Mouse (Mus musculus) spleen, adult 12 weeks (tissue): Measurements from ENCODE around the gene Ccz1.

ENCODE experiments used
- DNase-seq: peaks from one replicate; pipeline ENCODE4 v3.0.0; 2022; ENCODE audit warnings: low spot score

The Ccz1 gene

DNA sequence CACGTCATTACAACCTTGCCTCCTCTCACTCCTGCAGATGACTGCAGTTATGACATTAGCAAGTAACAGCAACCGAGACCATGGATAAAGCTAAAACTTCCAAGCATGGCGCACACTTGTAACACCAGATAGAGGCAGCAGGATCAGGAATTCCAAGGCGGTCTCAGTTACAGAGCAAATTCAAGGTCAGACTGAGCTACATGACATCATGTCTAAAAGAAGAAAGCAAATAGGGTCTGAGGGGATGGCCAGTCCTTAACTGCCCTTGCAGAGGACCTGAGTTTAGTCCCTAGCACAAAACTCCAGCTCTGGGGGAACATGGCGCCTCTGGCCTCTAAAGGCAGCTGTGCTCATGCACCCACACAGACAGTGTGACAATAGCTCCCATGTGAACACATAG, 20.8 kb downstream of the Ccz1 start:
- DNase-seq = no peak

DNA sequence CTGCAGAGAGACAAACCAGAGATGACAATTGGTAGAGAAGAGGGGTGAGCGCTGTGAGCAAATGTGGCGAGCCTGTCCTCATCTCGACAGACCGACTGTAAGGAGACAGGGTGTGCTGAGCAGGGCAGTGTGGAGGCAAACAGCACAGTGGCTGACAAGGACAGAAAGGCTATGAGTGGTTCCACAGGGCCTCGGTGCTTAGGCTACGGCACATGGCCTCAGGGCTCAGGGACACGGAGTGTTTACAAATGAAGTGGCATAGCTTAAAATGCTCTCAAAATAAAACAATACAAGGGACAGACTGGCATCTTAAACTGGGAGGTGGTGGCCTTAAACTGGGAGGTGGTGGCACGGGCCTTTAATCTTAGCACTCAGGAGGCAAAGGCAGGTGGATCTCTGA, 21.4 kb downstream of the Ccz1 start:
- DNase-seq = no peak

DNA sequence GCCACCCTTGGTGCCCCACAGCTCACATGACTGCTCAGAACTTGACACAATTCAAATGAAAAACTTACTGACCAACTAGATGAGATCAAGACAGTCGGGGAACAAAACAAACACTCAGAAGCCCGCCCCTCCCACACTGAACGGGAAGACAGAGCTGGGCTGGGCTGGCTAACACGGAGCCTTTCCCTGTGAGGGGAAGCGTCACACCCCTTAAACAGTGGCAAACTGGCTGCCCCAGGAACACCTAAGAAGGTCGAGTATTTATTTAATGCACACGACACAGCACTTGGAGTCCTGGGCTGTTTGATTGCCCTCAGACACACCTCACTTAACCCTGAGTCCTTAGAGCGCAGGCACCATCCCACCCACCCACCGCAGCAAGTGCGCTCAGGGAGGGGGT, 22.0 kb downstream of the Ccz1 start:
- no peak for DNase-seq

DNA sequence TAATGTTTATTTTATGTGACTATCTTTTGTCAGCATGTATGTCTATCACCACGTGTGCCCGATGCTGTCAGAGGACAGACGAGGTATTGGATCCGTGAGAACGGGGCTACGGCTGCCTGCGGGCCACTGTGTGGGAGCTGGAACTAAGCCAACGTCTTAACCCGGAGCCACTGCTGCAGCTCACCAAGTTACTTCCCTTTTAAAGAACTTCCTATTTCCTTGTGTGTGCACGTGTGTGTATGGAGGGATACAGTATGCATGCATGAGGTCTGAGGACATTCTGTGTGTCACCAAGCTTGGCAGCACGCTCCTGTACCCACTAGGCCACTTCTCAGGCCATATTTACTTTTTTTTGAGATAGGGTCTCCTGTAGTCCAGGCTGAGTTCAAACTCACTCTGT, 24.6 kb downstream of the Ccz1 start:
- no peak for DNase-seq

DNA sequence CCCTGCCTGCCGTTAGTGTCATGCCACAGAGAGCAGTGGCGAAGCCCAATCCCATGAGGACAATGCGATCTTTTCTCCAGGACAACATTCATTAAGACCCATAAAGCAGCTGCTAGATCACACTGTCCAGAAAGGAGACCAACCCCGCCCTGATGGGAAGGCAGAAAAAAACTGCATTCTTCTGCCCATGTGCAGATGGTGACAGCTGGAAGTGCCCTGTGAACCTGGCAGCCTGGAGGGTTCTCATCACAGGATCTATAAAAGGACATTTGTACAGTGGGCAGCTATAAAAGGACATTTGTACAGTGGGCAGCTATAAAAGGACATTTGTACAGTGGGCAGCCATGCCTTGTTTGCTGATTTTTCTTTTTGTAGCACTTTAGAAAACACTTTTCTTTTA, 25.6 kb downstream of the Ccz1 start:
- no peak for DNase-seq

DNA sequence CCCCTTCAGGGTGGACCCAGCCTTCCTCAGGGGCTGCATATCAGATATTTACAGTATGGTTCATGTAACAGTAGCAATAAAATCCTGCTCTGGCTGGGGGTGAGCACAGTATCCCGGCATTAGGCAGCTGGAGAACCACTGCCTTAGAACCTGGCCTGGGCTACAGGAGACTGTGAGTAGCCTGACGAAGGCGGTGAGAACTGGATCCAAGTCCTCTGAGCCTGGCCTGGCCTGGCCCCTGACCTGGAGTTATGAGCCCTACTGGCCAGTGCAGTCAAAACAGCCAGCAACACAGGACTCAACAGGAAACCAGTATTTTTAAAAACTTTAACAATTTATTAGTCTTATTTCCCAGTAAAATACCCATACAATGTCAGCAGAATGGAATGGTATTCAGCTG, 27.1 kb downstream of the Ccz1 start:
- DNase-seq = no peak

DNA sequence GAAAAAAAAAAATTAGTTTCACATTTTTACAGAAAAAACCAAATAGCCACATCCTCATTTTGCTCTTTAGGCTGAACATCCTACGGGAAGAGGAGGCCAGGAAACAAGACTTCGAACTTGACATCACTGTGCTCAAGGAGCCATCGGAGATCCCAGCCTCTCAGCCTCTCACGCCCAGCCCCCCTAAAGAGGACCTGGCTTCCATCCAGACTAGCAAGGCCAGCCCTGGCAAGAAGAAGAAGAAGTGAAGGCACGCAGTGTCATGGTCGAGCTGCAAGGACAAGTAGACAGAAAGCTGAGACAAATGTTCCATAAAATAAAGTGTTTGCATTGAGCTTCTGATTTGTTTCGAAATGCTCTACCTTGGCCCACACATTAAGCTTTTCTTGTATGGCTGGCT, 29.3 kb downstream of the Ccz1 start:
- DNase-seq = no peak

DNA sequence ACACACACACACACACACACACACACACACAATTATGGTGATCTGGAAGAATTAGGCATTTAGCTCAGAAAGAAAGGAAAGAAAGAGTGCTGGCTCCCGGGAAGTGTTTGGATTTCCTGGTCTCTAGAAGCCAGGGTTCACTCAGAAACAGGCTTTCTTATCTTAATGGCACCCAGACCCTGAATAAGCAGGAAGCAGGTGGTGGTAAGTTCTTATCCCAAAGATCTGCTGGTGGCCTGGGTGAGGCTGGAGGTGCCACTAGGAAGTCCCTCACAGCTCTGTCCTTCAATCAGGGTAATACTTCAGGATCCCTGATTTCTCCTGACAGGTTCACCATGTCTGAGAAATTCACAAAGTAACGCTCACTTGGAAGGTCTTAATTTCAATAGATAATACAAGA, 32.3 kb downstream of the Ccz1 start:
- DNase-seq = no peak

DNA sequence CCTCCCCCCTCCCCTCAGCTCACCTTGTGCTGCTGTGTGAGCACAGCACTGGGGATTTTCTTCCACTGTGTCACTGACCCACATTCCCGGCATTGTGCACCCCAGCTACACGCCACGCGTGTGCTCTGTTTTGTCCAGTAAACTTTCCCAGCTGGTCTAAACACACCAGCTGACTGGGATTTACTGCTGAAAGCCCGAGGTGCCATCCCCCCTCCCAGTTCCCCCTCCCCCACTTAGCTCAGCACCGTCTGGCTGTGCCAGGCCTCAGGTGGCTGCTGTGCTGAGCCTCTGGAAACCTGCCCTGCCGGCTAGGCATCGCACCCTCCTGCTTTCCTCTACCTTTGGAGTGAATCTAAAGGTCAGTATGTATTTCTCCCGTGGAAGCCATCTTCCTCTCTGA, 33.8 kb downstream of the Ccz1 start:
- DNase-seq = no peak

DNA sequence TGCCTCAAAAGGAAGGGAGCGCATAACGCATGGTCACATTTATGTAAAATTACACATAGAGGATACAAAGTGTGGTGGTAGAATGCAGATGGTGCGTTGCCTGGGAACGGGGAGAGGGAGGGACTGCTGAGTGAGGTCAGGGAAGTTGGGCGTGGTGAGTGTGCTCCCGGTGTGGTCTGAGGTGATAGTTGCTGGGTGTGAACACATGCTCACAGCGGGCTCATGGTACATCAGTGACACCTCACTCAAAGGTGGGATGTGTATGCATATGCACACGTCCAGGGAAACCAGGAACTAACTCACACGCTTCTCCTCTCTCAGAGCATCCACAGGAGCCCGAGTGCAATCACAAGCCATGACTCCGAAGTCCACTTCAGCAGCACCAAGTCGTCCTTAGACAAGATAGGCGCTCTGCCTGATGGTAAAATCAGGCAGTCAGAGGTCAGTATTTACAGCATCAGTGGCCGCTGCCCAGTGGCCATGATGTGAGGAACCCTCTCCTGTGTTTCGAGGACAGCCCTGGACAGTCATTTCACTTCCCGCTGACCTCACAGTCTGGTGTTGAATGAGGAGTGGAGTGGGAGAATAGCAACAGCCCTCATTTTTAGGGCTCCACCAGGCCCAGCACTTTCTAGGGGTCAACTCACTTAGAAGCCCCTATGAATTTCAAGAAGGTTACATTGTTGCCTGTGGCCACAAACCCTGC, 37.8 kb downstream of the Ccz1 start:
- peak; percentile 51 for DNase-seq

DNA sequence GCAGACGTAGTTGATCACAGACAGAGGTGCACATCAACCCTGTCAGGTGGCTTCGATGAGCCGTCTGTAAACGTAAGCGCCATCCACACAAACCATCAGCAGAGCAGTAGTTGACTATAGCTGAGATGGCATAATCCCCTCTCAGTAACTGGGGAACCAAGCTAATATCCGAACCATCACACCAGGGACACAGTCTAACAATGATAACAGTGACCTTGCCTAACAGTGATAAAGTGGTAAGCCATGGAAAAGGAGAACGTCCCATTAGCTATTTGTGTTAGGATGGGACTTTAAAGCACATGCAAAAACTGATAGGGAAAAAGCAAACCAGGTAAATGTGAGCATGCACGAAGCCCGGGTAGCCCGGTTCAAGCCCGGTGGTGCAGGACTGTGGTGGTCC, 38.4 kb downstream of the Ccz1 start:
- peak; percentile 17 for DNase-seq

DNA sequence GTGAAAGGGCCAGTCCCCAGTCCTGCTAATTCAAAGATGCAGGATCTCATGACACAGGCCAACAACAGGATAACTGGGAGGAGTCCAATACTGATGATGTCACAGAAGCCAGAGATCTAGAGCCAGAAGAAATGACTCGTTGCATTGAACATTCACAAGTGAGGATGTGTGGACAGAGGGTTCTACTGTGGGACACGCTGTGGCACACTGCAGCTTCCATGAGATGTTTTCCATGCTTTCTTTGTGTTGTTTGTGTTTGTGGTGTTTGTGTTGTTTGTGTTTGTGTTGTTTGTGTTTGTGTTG, 39.1 kb downstream of the Ccz1 start:
- no peak for DNase-seq

DNA sequence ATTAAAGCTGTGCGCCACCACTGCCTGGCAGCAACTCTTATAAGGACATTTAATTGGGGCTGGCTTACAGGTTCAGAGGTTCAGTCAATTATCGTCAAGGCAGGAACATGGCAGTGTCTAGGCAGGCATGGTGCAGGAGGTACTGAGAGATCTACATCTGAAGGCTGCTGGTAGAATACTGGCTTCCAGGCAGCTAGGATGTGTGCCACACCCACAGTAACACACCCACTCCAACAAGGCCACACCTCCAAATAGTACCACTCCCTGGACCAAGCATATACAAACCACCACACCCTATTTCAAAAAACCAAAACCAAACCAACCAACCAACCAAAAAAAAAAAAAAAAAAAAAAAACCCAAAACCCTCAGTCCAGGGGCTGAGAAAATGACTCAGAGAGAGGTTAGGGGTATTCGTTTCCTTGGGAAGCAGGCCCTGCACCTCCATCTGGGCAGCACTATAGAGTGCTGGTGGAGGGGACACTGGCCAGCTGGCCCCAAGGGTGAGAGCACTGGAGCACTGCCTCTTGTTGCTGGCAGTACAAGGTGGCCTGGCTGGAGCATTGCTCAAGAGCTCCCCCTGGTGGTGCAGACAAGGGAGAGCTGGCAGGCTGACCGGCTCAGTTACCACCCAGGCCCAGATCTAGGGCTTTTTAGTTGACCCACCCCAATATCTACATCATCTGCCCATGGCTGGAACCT, 39.6 kb downstream of the Ccz1 start:
- peak; percentile 73 for DNase-seq

DNA sequence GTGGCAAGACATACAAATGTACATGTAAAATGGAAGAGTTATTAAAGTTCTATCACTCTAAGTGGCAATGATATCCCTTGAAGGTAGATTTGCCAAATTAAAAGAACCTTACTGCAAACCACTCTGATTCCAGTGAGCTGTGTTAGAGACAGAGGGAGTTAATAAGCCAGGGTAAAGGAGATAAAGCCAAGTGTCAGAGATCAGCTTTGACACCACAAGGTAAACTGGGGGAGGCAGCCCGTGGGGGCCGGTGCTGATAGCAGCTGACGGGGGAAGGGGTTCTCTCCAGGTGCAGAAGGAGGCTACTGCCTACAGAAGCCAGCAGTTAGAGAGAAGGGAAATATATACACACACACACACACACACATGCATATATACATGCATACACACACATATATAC, 42.0 kb downstream of the Ccz1 start:
- no peak for DNase-seq

DNA sequence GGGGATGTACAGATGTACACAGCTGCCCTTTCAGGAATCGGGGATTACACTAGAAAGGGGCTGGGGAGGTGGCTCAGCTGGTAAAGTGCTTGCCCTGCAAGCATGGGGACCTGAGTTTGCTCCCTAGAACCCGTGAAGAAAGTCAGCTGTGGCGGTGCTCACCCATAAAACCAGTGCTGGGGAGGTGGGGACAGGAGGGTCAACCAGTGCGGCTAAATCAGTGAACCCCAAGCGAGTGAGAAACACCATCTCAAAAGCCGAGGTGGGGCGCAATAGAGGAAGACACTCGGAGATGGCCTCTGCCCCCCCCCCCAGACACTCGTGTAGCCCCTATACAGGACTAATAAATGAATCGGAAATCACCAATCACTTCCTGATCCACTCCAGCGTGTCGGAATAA, 48.0 kb downstream of the Ccz1 start:
- no peak for DNase-seq

DNA sequence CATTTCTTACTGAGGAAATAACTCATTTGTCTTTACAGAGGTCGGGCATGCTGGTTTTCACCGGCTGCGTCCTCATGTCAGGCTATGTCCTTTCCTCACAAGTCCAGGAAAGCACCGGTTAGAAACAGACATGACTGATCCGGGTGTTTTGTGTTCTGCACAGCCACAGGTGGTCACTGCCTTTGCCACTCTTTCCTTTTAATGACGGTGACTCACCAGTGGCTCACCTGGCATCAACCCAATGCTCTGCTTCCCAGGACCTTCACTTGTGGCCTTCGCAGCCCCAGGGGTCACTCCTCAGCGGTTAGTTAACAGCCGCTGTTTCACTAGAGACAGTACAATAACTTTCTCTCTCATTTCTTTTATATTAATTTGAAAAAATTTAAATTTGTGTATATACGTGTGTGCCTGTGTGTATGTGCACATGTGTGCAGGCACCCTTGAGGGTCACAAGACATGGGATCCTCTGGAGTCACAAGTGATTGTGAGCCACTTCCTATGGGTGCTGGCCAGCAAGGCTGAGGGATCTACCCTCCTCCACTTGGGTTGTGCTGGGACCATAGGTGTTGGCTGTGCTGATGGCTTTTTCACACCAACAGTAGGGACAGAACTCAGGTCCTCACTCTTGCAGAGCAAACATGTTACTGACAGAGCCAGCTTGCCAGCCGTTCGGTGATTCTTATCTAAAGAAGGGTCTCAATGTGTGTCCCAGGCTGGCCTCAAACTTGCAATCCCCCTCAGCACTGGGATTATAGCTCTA, 48.9 kb downstream of the Ccz1 start:
- no peak for DNase-seq

DNA sequence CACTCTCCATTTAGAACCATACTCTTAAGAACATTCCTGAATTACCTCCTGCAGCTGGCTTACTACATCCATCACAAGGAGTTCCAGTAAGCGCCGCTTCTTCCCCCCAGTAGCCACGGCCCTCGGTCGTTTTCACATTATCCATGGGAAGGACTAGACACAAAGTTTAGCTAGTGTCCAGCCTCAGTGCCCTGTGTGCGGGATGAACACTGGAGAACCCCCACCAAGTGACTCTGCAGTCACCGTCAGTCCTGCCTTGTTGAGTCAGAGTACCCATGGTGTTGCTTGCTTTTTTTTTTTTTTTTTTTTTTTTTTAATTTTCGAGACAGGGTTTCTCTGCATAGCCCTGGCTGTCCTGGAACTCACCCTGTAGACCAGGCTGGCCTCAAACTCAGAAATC, 53.5 kb downstream of the Ccz1 start:
- no peak for DNase-seq

DNA sequence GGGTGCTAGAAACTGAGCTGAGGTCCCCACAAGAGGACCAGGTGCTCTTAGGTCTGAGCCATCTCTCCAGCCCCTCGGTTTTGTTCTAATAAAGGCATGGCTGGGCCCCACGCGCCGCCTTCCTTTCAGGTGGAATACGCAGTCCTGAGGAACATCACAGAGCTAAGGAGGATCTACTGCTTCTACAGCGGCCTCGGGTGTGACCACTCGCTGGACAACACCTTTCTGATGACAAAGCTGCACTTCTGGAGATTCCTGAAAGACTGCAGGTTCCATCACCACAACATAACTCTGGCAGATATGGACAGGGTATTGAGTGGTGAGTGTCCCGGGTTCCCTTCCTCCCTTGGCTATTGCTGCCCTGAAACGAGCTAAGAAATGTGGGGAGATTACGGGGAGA, 55.1 kb downstream of the Ccz1 start:
- no peak for DNase-seq

DNA sequence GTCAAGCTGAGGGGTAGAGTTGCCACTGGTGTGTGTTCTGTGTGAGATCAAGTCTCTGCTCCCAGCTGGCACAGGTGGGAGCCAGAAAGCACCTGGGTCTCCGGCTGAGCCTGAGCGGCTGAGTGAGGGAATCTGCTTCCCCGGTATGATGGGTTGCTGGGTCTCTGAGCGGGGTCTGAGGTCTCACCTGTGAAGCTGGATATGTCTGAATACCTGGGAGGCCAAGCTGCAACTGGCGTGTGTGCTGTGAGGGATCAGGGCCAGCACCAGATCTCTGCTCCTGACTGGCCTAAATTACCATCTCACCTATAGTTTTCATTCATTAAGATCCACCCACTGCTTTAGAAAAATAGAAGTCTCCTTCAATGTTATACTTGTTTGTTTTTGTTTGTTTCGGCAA, 57.6 kb downstream of the Ccz1 start:
- DNase-seq = no peak

DNA sequence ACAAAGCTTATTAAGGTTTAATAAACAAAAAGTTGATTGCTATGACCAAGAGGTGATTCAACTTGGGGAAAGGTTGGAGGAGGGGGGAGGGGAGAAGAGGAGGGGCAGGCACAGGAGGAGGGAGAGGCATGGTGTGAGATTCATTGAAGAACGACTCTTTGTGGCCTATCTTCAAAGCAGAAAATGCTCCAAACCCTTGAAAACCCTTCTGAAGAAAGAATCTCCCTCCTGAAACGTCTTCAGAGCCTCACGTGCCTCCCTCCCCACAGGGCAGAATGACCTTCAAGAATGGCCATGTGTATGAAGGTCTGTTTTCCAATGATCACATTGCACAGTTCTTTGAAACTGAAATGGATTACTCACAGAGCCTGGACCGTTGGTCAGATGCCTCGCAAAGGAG, 64.7 kb downstream of the Ccz1 start:
- no peak for DNase-seq

DNA sequence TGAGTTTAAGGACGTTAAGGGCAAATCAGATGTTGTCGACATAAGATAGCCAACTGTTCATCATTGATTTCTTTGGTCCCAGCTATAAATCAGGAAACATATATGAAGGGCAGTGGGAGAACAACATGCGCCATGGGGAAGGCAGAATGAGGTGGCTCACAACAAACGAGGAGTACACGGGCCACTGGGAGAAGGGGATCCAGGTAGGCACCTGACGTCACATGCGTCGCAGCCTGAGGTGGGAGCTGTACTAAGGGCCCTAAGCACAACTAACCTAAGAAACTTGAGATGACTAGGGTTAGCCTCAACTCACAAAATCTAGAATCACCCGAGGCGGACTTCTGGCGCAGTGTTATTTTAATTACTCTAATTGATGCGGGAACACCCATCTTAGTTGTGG, 66.3 kb downstream of the Ccz1 start:
- no peak for DNase-seq

DNA sequence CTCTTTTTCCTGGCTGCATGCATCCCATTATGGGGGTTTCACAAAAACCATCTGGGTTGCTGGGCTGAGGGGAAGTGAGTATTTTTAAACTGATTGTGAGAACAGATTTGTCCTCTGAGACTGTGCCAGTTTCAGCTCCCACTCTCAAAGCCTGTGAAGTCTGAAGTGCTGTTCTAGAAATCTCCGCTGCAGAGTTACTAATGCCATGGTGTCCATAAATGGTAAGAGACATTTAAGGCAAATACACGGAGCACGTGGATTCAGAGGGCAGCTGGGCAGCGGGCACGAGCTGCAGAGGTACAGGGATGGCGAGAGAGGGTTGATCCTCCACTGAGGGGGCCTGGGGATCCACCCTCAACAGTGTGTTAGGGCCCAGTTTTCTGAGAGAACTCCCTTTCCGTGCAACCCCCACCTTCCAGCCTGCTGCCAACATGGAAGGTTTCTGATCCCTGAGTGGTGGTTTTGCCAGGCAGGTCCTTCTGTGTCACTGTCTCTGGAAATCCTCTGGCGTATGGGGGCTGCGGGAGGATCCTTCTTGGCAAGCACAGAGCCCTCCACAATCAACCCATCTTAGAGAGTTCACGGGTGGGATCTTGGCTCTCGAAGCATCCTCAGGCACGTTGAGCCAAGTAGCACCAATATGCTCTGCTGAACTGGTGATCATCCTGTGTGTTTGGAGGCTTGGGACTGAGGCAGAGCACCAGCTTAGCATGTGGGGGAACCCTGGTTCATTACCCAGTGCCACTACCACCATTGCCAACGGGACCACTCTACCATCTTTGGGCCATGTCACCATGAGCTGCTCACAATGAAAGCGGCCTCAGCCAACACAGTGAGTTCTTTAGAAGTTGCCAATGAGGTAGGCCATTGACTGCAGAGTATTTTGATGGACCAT, 71.2 kb downstream of the Ccz1 start:
- no peak for DNase-seq

DNA sequence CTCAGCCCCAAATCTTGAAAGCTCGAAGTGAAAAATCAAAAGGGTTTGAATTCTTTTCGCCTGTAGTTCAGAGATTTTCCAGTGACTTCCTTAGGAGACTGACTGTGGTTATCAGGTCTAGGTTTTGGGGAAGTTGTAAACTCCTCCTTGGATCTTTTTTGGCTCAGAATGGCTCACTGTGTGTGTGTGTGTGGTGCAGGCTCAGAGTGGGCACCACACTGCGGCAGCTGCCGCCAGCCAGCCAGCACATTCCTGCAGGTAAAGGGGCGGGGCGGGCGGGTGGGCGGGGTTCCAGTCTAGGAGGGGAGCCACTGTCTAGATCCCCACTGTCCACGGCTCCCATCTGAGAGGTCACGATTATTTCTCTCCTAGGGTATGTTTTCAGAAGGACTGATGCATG, 73.1 kb downstream of the Ccz1 start:
- no peak for DNase-seq
